Mouse (Mus musculus): ENCODE data around the gene 4930539E08Rik. TPM values are rescaled to one million over a fixed set of nuclear protein-coding genes. Genes with fewer than 3 reads are reported as not detected.

Gene 4930539E08Rik
- total RNA-seq, 2 experiments from 2014 or later = not detected

- no peak for DNase-seq
Observed at GRCm38 (mm10) chr17:28858205-28858604, 56.9 kb downstream of the 4930539E08Rik start, which contains the start of gene Pnpla1. Gene Pnpla1 (plus strand): TSS chr17:28858411.

GRCm38 (mm10) chr17:28856030-28856429 is 59.1 kb downstream of the 4930539E08Rik start:
- peak; percentile 57 to 68 for DNase-seq

GRCm38 (mm10) chr17:28855166-28855885 is 59.8 kb downstream of the 4930539E08Rik start:
- DNase-seq = peak; percentile 91 to 92

- DNase-seq = no peak
Observed at GRCm38 (mm10) chr17:28854377-28854776, 60.7 kb downstream of the 4930539E08Rik start.

- peak; percentile 84 to 90 for DNase-seq
Observed at GRCm38 (mm10) chr17:28850511-28850910, 64.6 kb downstream of the 4930539E08Rik start.

GRCm38 (mm10) chr17:28846974-28847617 is 68.0 kb downstream of the 4930539E08Rik start:
- DNase-seq = no peak

Other genes with a start within 250 kb of the 4930539E08Rik start
- gene Slc26a8, start 225.1 kb downstream of the 4930539E08Rik start, total RNA-seq (2021) = 1 to 10 TPM; 1.2 to 2.2 TPM
- 10 to 100 TPM; 66.1 to 84.1 TPM for gene Mapk14, start 224.0 kb downstream of the 4930539E08Rik start, total RNA-seq (2021)
- 1 to 10 TPM; 1.1 to 1.2 TPM for gene AC170998.1, start 189.2 kb downstream of the 4930539E08Rik start, total RNA-seq (2021)
- 100 to 1,000 TPM in 1 of 2 experiments, 10 to 100 TPM in 1; 77.9 to 267 TPM for gene Mapk13, start 146.0 kb downstream of the 4930539E08Rik start, total RNA-seq (2021)
- 100 to 1,000 TPM in 1 of 2 experiments, 10 to 100 TPM in 1; 64.8 to 101 TPM for gene Brpf3, start 114.2 kb downstream of the 4930539E08Rik start, total RNA-seq (2021)
- under 1 TPM in 1 of 2 experiments, not detected in 1; 0.23 TPM for gene Pnpla1, start 56.9 kb downstream of the 4930539E08Rik start, total RNA-seq (2021)
- gene Pxt1, start 28.5 kb upstream of the 4930539E08Rik start, total RNA-seq (2021) = not detected
- gene Kctd20, start 36.6 kb upstream of the 4930539E08Rik start, total RNA-seq (2021) = 10 to 100 TPM; 54.8 to 60.0 TPM
- gene Stk38, start 92.7 kb upstream of the 4930539E08Rik start, total RNA-seq (2021) = 10 to 100 TPM; 53.4 to 55.9 TPM
- gene Srsf3, start 117.3 kb upstream of the 4930539E08Rik start, total RNA-seq (2021) = 100 to 1,000 TPM; 147 to 148 TPM
- 10 to 100 TPM; 22.1 to 78.4 TPM for gene Cdkn1a, start 175.7 kb upstream of the 4930539E08Rik start, total RNA-seq (2021)
- gene Rab44, start 198.8 kb upstream of the 4930539E08Rik start, total RNA-seq (2021) = under 1 TPM; 0.20 to 0.50 TPM

All from adrenal gland, postnatal 36 days (tissue).